Mouse (Mus musculus) layer of hippocampus, postnatal 10 days (tissue): Measurements from ENCODE around the gene Fam155a. TPM values are rescaled to one million over a fixed set of nuclear protein-coding genes. Genes with fewer than 3 reads are reported as not detected.
"Not testable (repeated sequence)": the region's sequence is repeated elsewhere in the genome, so short reads cannot be mapped to it uniquely, and the experiment has no call there.

Source experiments
- DNase-seq, 2 experiments: peaks; one replicate each; pipeline ENCODE4 v3.0.0; 2021; ENCODE audit warnings: low spot score in 2 of 2
- long read RNA-seq: library from polyadenylated mRNA; stranded (forward); transcript quantifications from one replicate; pipeline ENCODE4 v2.0.0, GENCODE M21; 2023
- total RNA-seq, 2 experiments: library from RNA; stranded (reverse); gene quantifications; 2 replicates each; pipeline ENCODE4 v1.2.3; 2021

Gene Fam155a
- total RNA-seq: 10 to 100 TPM; 85.3 to 94.9 TPM
- long read RNA-seq, partial matches to known transcripts: 2 of 20 reads
- long read RNA-seq, other reads (novel, unspliced or antisense): 18 of 20 reads

- DNase-seq: peak; percentile 57 to 65
Measured at GRCm38 (mm10) chr8:9770999-9771605, at the start of gene Fam155a. Gene Fam155a (minus strand): TSS chr8:9771161.

DNA sequence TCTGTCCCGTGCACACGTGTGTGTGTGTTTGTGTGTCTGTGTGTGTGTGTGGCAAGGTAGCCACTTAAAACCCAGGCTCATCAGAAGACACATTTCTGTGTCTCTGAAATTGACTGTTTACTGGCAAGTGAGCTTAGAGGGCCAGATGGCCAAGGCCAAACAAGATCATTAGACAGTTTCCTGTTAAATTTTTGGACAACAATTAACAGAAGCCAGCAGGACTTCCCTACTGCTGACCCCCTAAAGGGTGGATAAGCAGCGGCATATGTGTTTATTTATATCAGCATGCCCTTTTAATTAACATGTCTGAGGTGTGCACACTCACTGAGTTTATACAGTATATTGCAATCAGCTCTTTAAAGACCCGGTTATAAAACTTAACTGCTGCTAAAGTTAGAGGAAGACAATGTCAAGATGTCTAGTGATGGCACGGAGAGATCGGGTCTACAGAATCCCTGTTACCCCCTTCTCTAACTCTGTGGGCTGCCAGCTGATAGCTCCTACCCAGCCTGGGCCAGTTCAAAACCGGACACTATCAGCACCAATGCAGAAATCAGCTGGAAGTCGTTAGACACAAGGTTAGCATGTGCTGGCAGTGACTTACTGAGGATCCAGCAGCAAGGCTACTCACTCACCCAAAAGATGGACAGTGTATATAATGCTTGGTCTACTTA, 42.4 kb upstream of the Fam155a start:
- DNase-seq: no peak

GRCm38 (mm10) chr8:9810955-9811530, 40.1 kb upstream of the Fam155a start:
- no peak for DNase-seq

GRCm38 (mm10) chr8:9808596-9808995, 37.6 kb upstream of the Fam155a start:
- DNase-seq: no peak

GRCm38 (mm10) chr8:9805676-9806075, 34.7 kb upstream of the Fam155a start:
- no peak for DNase-seq

DNA sequence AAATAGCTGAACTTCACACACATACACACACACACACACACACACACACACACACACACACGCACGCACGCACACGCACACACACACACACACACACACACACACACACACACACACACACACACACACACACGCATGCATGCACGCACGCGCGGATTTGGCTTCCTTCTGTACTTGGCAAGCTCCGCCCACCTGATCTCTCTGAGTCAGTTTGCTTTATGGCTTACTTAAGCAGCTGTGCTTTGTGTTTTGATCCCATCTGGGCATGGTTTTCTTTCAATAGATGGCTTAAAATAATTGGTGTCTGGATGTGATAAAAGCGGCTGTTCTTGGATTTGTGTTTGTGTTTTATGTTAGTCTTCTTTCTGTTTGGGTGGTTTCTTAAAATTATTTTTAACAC, 29.4 kb upstream of the Fam155a start:
- not testable (repeated sequence) for DNase-seq

- no peak for DNase-seq
Measured at GRCm38 (mm10) chr8:9799923-9800322, 29.0 kb upstream of the Fam155a start.

DNA sequence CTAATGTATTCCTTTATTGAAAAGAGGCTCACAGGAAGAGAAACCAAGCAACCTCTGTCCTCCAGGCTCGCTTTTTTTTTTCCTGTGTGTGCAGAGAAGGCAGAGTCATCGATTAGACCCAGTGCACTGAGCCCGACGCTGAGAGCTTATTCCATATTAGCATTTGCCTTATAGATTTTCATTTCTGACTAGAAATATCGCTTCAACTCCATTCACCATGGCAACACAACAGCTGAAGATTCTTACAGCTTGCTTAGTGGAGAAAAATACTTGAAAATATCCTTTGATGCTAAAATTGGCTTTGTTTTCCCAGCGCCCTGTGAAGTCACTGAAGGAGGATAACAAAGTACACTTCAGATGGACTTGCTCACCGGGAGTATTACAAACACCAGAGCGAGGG, 26.6 kb upstream of the Fam155a start:
- DNase-seq: no peak

DNA sequence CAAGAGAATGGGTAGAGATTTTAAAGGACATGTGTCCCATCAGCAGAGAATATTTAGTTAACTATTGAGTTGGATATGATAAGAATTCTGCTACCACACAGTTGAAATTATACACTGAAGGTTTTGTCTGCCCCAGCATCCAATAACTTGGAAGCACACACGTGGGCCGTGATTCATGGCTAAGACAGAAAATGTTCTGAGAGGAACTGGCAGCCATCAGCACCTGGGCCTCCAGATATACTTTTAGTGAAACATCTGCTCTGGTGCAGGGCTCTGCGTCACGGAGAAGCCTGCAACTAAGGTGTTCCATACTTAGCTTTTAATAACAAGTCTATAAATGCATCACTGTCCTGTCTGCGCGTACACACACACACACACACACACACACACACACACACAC, 24.8 kb upstream of the Fam155a start:
- DNase-seq: no peak

GRCm38 (mm10) chr8:9793351-9793750, 22.4 kb upstream of the Fam155a start:
- no peak for DNase-seq

GRCm38 (mm10) chr8:9780332-9780731, 9.4 kb upstream of the Fam155a start:
- DNase-seq: no peak

GRCm38 (mm10) chr8:9778148-9778547, 7.2 kb upstream of the Fam155a start:
- no peak for DNase-seq

DNA sequence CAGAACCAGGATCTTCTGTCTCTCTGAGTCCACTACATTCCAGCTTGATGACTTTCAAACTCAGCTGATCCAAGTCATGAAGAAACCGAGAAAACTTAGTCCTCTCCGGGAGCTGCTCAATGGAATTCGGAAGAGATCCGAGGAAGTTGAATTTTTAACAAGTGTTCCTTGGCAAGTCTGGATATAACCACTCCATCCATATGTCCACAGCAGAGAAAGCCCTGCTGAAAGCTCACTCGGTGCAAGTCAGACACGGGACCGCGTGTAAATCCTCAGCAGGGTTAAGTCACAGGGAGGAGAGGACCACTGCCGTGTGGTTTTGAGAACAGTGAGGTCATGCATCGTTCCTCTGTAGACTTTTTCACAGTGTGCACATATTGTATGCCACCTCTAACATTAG, 5.9 kb upstream of the Fam155a start:
- no peak for DNase-seq

DNA sequence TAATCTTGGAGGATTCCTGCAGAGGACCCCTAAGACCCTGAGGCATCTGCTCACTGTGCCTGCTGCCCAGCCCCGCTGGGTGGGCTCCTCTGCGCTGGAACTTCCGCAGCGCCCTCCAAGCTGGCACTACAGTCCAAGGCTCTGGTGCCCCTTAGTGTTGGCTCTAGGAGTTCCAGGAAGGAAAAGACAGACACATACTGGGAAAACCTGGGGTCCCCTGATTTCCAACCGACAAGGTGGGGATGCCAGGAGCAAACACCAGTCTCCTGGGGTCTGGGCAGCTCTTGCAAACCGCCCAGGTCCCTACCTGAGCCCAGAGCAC, 1.5 kb upstream of the Fam155a start:
- DNase-seq: peak; percentile 43 to 68

GRCm38 (mm10) chr8:9771606-9772518, 901 bp upstream of the Fam155a start:
- DNase-seq: peak; percentile 44 to 60

DNA sequence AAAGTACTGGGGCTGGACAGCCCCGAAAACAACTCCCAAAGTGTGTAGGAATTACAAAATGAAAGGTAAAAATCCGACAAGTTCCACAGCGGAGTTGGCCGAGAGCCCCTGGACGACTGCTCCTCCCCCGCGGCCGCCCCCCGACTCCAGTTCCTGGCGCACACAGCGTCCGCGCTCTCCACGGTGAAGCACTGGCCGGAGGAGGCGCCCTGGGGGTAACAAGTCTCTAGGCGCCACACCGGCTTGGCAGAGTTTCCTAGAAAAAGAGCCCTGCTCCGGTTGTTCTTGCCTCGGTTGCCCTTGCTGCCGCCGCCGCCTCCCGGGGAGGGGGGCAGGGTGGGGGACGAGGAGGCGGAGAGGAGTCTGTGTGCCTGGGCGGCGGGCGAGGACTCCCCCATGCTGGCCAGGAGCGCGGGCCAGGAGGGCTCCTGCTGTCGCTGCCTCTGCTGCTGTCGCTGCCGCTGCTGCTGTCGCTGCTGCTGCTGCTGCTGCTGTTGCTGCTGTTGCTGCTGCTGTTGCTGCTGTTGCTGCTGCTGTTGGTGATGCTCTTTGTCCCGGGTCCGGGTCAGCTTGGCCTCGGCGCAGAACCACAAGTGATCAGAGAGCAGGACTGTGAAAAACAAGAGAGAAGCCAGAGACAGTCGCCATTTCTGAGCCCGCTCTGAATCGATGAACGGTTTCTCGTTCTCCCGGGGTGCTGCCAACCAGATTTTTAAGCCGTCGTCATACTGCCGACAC, 531 bp downstream of the Fam155a start:
- DNase-seq: peak; percentile 54 to 64

DNA sequence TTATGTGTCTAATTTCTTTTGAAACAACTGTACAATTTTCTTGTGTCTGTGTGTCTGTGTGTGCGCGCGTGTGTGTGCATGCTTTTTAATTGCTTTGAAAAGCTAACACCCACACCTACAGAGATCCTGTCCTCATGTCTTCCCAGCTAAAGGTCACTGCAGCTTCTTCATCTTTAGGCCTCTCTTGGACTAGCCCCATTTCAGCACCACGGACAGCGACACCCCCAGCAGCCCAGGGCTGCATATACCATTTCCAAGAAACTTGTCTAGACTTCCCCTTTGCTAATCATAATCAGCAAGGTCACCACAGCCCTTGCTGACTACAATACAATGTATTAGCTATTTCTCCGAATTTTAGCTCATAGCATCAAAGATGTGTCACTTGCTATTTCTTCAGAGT, 1.9 kb downstream of the Fam155a start:
- peak; percentile 37 to 54 for DNase-seq

- DNase-seq: no peak
Measured at GRCm38 (mm10) chr8:9735169-9735568, 35.8 kb downstream of the Fam155a start.

GRCm38 (mm10) chr8:9709791-9710190, 61.2 kb downstream of the Fam155a start:
- no peak for DNase-seq

GRCm38 (mm10) chr8:9707433-9707832, 63.5 kb downstream of the Fam155a start:
- peak in 1 of 2 experiments; percentile 10 for DNase-seq

GRCm38 (mm10) chr8:9694794-9695193, 76.2 kb downstream of the Fam155a start:
- DNase-seq: no peak
